Mouse (Mus musculus) E14TG2a.4 (cell line): ENCODE results near the gene Aes.

Experiments used
- CTCF ChIP-seq: conservative IDR thresholded peaks from 2 replicates; pipeline ENCODE4 v1.5.1; 2014; ENCODE audit warnings: low read length
- NANOG ChIP-seq: IDR thresholded peaks from 2 replicates; pipeline ENCODE4 v1.6.1; 2014; ENCODE audit warnings: borderline replicate concordance, low read length, mixed read lengths

GRCm38 (mm10) chr10:81537429-81537828, 21.9 kb upstream of the Aes start:
- no peak for TF ChIP-seq CTCF
- TF ChIP-seq NANOG, result no peak
